Mouse (Mus musculus) liver, postnatal 0 days (tissue): Measurements from ENCODE around the gene Gdf15. TPM values are rescaled to one million over a fixed set of nuclear protein-coding genes. Genes with fewer than 3 reads are reported as not detected.

Source experiments
- ATAC-seq: fragments of 200-750 bp; cut with Nextera tagmentation; 2 replicates; pipeline ENCODE4 v1.8.0; 2017; ENCODE audit warnings: mild to moderate bottlenecking, moderate library complexity
- DNase-seq: peaks from one replicate; pipeline ENCODE4 v3.0.0-alpha.2; 2016
- H3K27ac ChIP-seq: fragments of 300-500 bp; sonication (generic); 2 replicates; pipeline ENCODE4 v1.5.1; 2014; ENCODE audit warnings: antibody characterized with exemption, moderate library complexity, mild to moderate bottlenecking, low read depth
- H3K27me3 ChIP-seq: fragments of 300-500 bp; sonication (generic); 2 replicates; pipeline ENCODE4 v1.6.1; 2014; ENCODE audit warnings: low read length, control low read depth, mixed read lengths; ENCODE audit not compliant: insufficient read depth
- H3K36me3 ChIP-seq: fragments of 300-500 bp; sonication (generic); replicated peaks from 2 replicates; pipeline ENCODE4 v1.6.1; 2014; ENCODE audit warnings: mild to moderate bottlenecking, control low read depth, low read length, moderate library complexity, mixed read lengths; ENCODE audit not compliant: insufficient read depth
- H3K4me1 ChIP-seq: fragments of 300-500 bp; sonication (generic); 2 replicates; pipeline ENCODE4 v1.6.1; 2014; ENCODE audit warnings: antibody characterized with exemption, mild to moderate bottlenecking, control low read depth; ENCODE audit not compliant: insufficient read depth
- H3K4me2 ChIP-seq: fragments of 300-500 bp; sonication (generic); 2 replicates; pipeline ENCODE4 v1.6.1; 2014; ENCODE audit warnings: low read depth, mild to moderate bottlenecking, low read length, moderate library complexity, mixed read lengths
- H3K4me3 ChIP-seq: fragments of 300-500 bp; sonication (generic); 2 replicates; pipeline ENCODE4 v1.5.1; 2014; ENCODE audit warnings: low read depth, low read length
- H3K9ac ChIP-seq: fragments of 300-500 bp; sonication (generic); replicated peaks from 2 replicates; pipeline ENCODE4 v1.6.1; 2014; ENCODE audit warnings: mild to moderate bottlenecking, moderate library complexity
- H3K9me3 ChIP-seq: fragments of 300-500 bp; sonication (generic); 2 replicates; pipeline ENCODE4 v1.6.1; 2016; ENCODE audit warnings: mild to moderate bottlenecking, control low read depth, low read length, mixed read lengths
- CTCF ChIP-seq: sonication (generic); IDR thresholded peaks from 2 replicates; pipeline ENCODE4 v1.5.1; 2016; ENCODE audit warnings: antibody characterized with exemption, low read depth
- EP300 ChIP-seq: IDR thresholded peaks from 2 replicates; pipeline ENCODE4 v1.6.1; 2016; ENCODE audit warnings: antibody characterized with exemption, low read depth, mild to moderate bottlenecking
- WGBS: fragments of 180-500 bp; shearing (Covaris S2); extraction: QIAGEN DNeasy Blood & Tissue Kit; methylation state at CpG from one replicate; pipeline ENCODE4 v1.1.7; 2014; ENCODE audit not compliant: insufficient replicate concordance; 5-methylcytosine and 5-hydroxymethylcytosine counted together
- polyA plus RNA-seq: library from polyadenylated mRNA; unstranded; fragments of >200 nt; fragmentation: Nextera tagmentation; extraction: Ambion mirVana; gene quantifications from 2 replicates; pipeline ENCODE4 v1.2.1, GENCODE M21; 2015

Gene Gdf15
- polyA plus RNA-seq, 1 experiment from 2014 or later: 2.1 TPM

- DNase-seq (no peak), ATAC-seq (no peak)
- no peaks in the 10 kb centered on the region for H3K27me3 ChIP-seq
- TF ChIP-seq EP300 (no peak), CTCF (no peak)
- H3K4me2 ChIP-seq: peak within 1 kb of the TSS; percentile 51
- WGBS: 26% methylated on average over 3 of the region's 3 CpGs
- H3K36me3 ChIP-seq: no peaks in the 10 kb centered on the region
- no peaks in the 10 kb centered on the region for H3K9me3 ChIP-seq
- peak within 1 kb of the TSS; percentile 16 for H3K4me3 ChIP-seq
- H3K27ac ChIP-seq: peak within 1 kb of the TSS; percentile 83
- H3K4me1 ChIP-seq: peaks cover 35% of the 10 kb centered on the region
- H3K9ac ChIP-seq: peak within 1 kb of the TSS; percentile 21; the same call in 1 of the 2 replicates
These were observed 16.4 kb downstream of the Gdf15 start, which contains the start of gene Lrrc25 for GRCm38 (mm10) chr8:70615894-70616293. Lrrc25 (plus strand) TSS chr8:70616155.

- H3K4me1 ChIP-seq: peaks cover 41% of the 10 kb centered on the region
These were observed 17.0 kb downstream of the Gdf15 start for GRCm38 (mm10) chr8:70615281-70615680.

GRCm38 (mm10) chr8:70614469-70614868 lies 17.8 kb downstream of the Gdf15 start:
- Histone ChIP-seq H3K9ac (no peak overlapping the region), H3K27ac (peak overlapping the region; percentile 83), H3K4me1 (peaks cover 49% of the 10 kb centered on the region), H3K4me3 (no peak overlapping the region), H3K9me3 (no peaks in the 10 kb centered on the region), H3K27me3 (no peaks in the 10 kb centered on the region), H3K4me2 (no peak overlapping the region), H3K36me3 (no peaks in the 10 kb centered on the region)
- WGBS: 49% methylated on average over 5 of the region's 5 CpGs
- no peak for DNase-seq
- TF ChIP-seq EP300 (no peak), CTCF (no peak)
- ATAC-seq: no peak

More at GRCm38 (mm10) chr8:70615281-70615680, 17.0 kb downstream of the Gdf15 start:
- Histone ChIP-seq H3K9me3 (no peaks in the 10 kb centered on the region), H3K4me3 (no peak overlapping the region), H3K27me3 (no peaks in the 10 kb centered on the region), H3K27ac (peak overlapping the region; percentile 83), H3K4me2 (no peak overlapping the region), H3K9ac (no peak overlapping the region), H3K36me3 (no peaks in the 10 kb centered on the region)
- ATAC-seq (no peak), DNase-seq (no peak)
- TF ChIP-seq EP300 (no peak), CTCF (no peak)
- WGBS: 89% methylated on average over 8 of the region's 8 CpGs

GRCm38 (mm10) chr8:70613763-70614162 lies 18.5 kb downstream of the Gdf15 start:
- Histone ChIP-seq H3K4me1 (peaks cover 51% of the 10 kb centered on the region), H3K4me2 (no peak overlapping the region), H3K36me3 (no peaks in the 10 kb centered on the region), H3K9ac (no peak overlapping the region), H3K9me3 (no peaks in the 10 kb centered on the region), H3K27ac (no peak overlapping the region), H3K27me3 (peaks cover 3% of the 10 kb centered on the region; the same call in 1 of the 2 replicates), H3K4me3 (no peak overlapping the region)
- no peak for DNase-seq
- ATAC-seq: no peak
- WGBS: 21% methylated on average over 1 of the region's 1 CpGs
- TF ChIP-seq EP300 (no peak), CTCF (no peak)

GRCm38 (mm10) chr8:70611849-70612248 lies 20.4 kb downstream of the Gdf15 start:
- ATAC-seq (peak; percentile 32), DNase-seq (peak; percentile 92)
- H3K4me1 ChIP-seq: peaks cover 54% of the 10 kb centered on the region
- peaks cover 6% of the 10 kb centered on the region; the same call in 1 of the 2 replicates for H3K27me3 ChIP-seq
- peak; percentile 99 for TF ChIP-seq CTCF
- TF ChIP-seq EP300: no peak
- H3K4me3 ChIP-seq: peak overlapping the region; percentile 50
- WGBS: under 1% methylated on average over 6 of the region's 6 CpGs
- H3K9me3 ChIP-seq: no peaks in the 10 kb centered on the region
- H3K27ac ChIP-seq: peak overlapping the region; percentile 96
- H3K4me2 ChIP-seq: peak overlapping the region; percentile 88
- no peaks in the 10 kb centered on the region for H3K36me3 ChIP-seq
- peak overlapping the region; percentile 67 for H3K9ac ChIP-seq

- Histone ChIP-seq H3K9me3 (no peaks in the 10 kb centered on the region), H3K36me3 (no peaks in the 10 kb centered on the region), H3K4me3 (peak overlapping the region; percentile 50), H3K4me1 (peaks cover 48% of the 10 kb centered on the region), H3K9ac (peak overlapping the region; percentile 67), H3K27ac (peak overlapping the region; percentile 96), H3K4me2 (peak overlapping the region; percentile 88), H3K27me3 (peaks cover 6% of the 10 kb centered on the region; the same call in 1 of the 2 replicates)
- peak; percentile 29 for ATAC-seq
- peak; percentile 96 for TF ChIP-seq CTCF
- TF ChIP-seq EP300: no peak
- peak; percentile 90 for DNase-seq
- 1% methylated on average over 53 of the region's 54 CpGs for WGBS
These were observed 21.2 kb downstream of the Gdf15 start for GRCm38 (mm10) chr8:70610796-70611771.
